Mouse (Mus musculus) right cerebral cortex, adult 18-20 months (tissue): Measurements from ENCODE around the gene Zcchc7.

Experiments used
- DNase-seq: peaks from one replicate; pipeline ENCODE4 v3.0.0; 2022; ENCODE audit warnings: mixed read lengths

Zcchc7 gene

GRCm38 (mm10) chr4:44774890-44775289 is 19.2 kb downstream of the Zcchc7 start:
- DNase-seq: no peak

- peak; percentile 9 for DNase-seq
These were observed 21.0 kb downstream of the Zcchc7 start for GRCm38 (mm10) chr4:44776651-44777050.

- DNase-seq: no peak
These were observed 21.4 kb downstream of the Zcchc7 start for GRCm38 (mm10) chr4:44777101-44777500.

- DNase-seq: no peak
These were observed 22.0 kb downstream of the Zcchc7 start for GRCm38 (mm10) chr4:44777711-44778110.

GRCm38 (mm10) chr4:44778316-44778715 is 22.6 kb downstream of the Zcchc7 start:
- no peak for DNase-seq

GRCm38 (mm10) chr4:44780462-44781157 is 24.9 kb downstream of the Zcchc7 start:
- DNase-seq: no peak

- DNase-seq: no peak
These were observed 25.8 kb downstream of the Zcchc7 start for GRCm38 (mm10) chr4:44781494-44781893.

GRCm38 (mm10) chr4:44783566-44784292 is 28.1 kb downstream of the Zcchc7 start:
- no peak for DNase-seq

- no peak for DNase-seq
These were observed 57.2 kb downstream of the Zcchc7 start for GRCm38 (mm10) chr4:44812855-44813254.

GRCm38 (mm10) chr4:44813770-44814169 is 58.1 kb downstream of the Zcchc7 start:
- no peak for DNase-seq

GRCm38 (mm10) chr4:44816584-44816983 is 60.9 kb downstream of the Zcchc7 start:
- DNase-seq: no peak

- DNase-seq: no peak
These were observed 74.9 kb downstream of the Zcchc7 start for GRCm38 (mm10) chr4:44830609-44831008.

- no peak for DNase-seq
These were observed 96.2 kb downstream of the Zcchc7 start for GRCm38 (mm10) chr4:44851835-44852251.

GRCm38 (mm10) chr4:44871591-44871990 is 115.9 kb downstream of the Zcchc7 start:
- DNase-seq: no peak

GRCm38 (mm10) chr4:44872048-44872447 is 116.4 kb downstream of the Zcchc7 start:
- no peak for DNase-seq

- no peak for DNase-seq
These were observed 124.5 kb downstream of the Zcchc7 start for GRCm38 (mm10) chr4:44880065-44880623.

- DNase-seq: no peak
These were observed 130.5 kb downstream of the Zcchc7 start for GRCm38 (mm10) chr4:44886143-44886542.

- no peak for DNase-seq
These were observed 135.7 kb downstream of the Zcchc7 start for GRCm38 (mm10) chr4:44891344-44891743.

- no peak for DNase-seq
These were observed 150.1 kb downstream of the Zcchc7 start for GRCm38 (mm10) chr4:44905651-44906271.

GRCm38 (mm10) chr4:44906399-44906798 is 150.7 kb downstream of the Zcchc7 start:
- DNase-seq: no peak

- no peak for DNase-seq
These were observed 154.4 kb downstream of the Zcchc7 start for GRCm38 (mm10) chr4:44910065-44910464.

- DNase-seq: no peak
These were observed 155.2 kb downstream of the Zcchc7 start for GRCm38 (mm10) chr4:44910857-44911256.

- DNase-seq: no peak
These were observed 161.7 kb downstream of the Zcchc7 start for GRCm38 (mm10) chr4:44917312-44917848.
